Mouse (Mus musculus): ENCODE measurements around the gene Cadm2. TPM values are rescaled to one million over a fixed set of nuclear protein-coding genes. Genes with fewer than 3 reads are reported as not detected.

Gene Cadm2
- polyA plus RNA-seq, 1 experiment from 2014 or later: 0.13 TPM

DNA sequence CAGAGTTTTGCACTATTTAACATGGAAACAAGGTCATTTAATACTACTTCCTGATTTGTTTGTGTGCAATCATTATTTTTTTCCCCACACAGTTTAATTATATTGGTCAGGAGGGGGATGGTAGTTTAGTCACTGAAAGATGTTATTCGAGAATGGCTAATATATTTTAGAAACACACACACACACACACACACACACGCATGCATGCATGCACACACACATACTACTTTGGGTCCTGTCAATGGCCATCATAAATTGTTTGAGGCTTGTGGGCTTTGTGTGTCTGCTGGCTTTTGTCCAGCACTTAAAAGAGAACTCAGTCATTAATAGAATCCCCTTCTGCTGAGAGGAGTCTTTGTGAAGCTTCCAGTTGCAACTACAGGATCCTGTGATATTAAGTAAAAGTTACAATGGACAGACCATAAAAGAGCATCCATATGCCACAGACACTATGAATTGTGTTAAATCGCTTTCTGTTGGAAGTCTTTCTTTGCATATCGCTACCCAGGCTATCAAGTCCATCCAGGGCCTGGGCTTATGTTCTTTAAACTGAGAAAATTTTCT lies 427.8 kb downstream of the Cadm2 start:
- TF ChIP-seq CTCF (IDR thresholded peaks at IDR 0.05; ENCODE audit: low read depth): no peak
- Histone ChIP-seq H3K9me3 (ENCODE audit: control insufficient read depth) (no peaks in the 10 kb centered on the region), H3K4me2 (replicated peaks; ENCODE audit: low read depth) (no peak overlapping the region), H3K4me3 (ENCODE audit: low read depth, low read length) (no peak overlapping the region), H3K4me1 (replicated peaks; ENCODE audit: control insufficient read depth, insufficient read depth, low read length) (no peaks in the 10 kb centered on the region), H3K9ac (ENCODE audit: low read depth, low read length) (no peak overlapping the region), H3K27ac (ENCODE audit: low read depth, low read length) (no peak overlapping the region), H3K36me3 (ENCODE audit: control insufficient read depth, insufficient read depth) (no peaks in the 10 kb centered on the region), H3K27me3 (replicated peaks; ENCODE audit: control insufficient read depth, insufficient read depth, low read length) (no peaks in the 10 kb centered on the region)
- 87% methylated on average over 4 of the region's 4 CpGs for WGBS
- no peak for ATAC-seq

DNA sequence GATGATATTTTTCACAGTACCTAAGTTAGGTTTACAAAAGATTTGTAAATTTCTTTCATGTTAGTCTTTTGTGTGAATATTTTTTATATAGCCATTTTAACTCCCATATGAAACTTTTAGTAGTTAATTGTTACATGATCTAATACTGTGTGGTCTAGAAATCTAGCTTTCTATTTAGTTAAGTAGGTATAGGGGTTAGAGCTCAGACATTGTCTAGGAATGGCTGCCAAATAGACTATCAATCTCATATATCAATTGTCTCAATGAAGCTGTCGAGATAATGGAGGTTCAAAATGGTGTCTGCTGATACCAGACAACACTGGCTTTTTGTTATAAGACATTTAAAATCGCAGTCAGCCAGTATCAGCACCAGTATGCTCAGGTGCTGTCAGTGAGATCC lies 428.3 kb downstream of the Cadm2 start:
- no peak overlapping the region for H3K4me2 ChIP-seq (replicated peaks; ENCODE audit: low read depth)
- no peaks in the 10 kb centered on the region for H3K9me3 ChIP-seq (ENCODE audit: control insufficient read depth)
- no peaks in the 10 kb centered on the region for H3K36me3 ChIP-seq (ENCODE audit: control insufficient read depth, insufficient read depth)
- no peak for TF ChIP-seq CTCF (IDR thresholded peaks at IDR 0.05; ENCODE audit: low read depth)
- ATAC-seq: no peak
- no peaks in the 10 kb centered on the region for H3K27me3 ChIP-seq (replicated peaks; ENCODE audit: control insufficient read depth, insufficient read depth, low read length)
- no peak overlapping the region for H3K4me3 ChIP-seq (ENCODE audit: low read depth, low read length)
- 49% methylated on average over 2 of the region's 2 CpGs for WGBS
- H3K9ac ChIP-seq (ENCODE audit: low read depth, low read length): no peak overlapping the region
- H3K4me1 ChIP-seq (replicated peaks; ENCODE audit: control insufficient read depth, insufficient read depth, low read length): no peaks in the 10 kb centered on the region
- H3K27ac ChIP-seq (ENCODE audit: low read depth, low read length): no peak overlapping the region

- TF ChIP-seq CTCF (IDR thresholded peaks at IDR 0.05; ENCODE audit: low read depth): no peak
- no peak overlapping the region for H3K4me2 ChIP-seq (replicated peaks; ENCODE audit: low read depth)
- H3K4me3 ChIP-seq (ENCODE audit: low read depth, low read length): no peak overlapping the region
- H3K27ac ChIP-seq (ENCODE audit: low read depth, low read length): no peak overlapping the region
- WGBS: 97% methylated on average over 1 of the region's 1 CpGs
- H3K36me3 ChIP-seq (ENCODE audit: control insufficient read depth, insufficient read depth): no peaks in the 10 kb centered on the region
- no peak for ATAC-seq
- no peaks in the 10 kb centered on the region for H3K9me3 ChIP-seq (ENCODE audit: control insufficient read depth)
- no peaks in the 10 kb centered on the region for H3K4me1 ChIP-seq (replicated peaks; ENCODE audit: control insufficient read depth, insufficient read depth, low read length)
- H3K9ac ChIP-seq (ENCODE audit: low read depth, low read length): no peak overlapping the region
- no peaks in the 10 kb centered on the region for H3K27me3 ChIP-seq (replicated peaks; ENCODE audit: control insufficient read depth, insufficient read depth, low read length)
Observed at GRCm38 (mm10) chr16:67186322-67186721, 434.4 kb downstream of the Cadm2 start.

DNA sequence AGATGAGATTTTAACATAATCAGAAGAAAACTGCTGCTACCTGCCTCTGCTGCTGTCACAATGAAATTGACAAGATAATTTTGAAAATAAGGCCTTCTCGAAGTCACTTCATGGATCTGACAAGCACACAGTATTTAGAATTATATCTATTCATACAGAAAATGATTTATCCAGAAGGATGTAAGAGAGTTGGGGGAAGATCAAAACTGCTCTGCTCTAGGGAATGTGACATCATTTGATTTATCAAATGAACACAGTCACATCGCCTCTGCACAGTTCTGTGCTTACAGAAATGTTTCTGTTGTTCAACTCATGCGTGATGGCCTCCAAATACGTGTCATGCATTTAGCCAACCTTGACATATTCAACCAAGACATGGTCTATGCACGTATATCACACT lies 437.8 kb downstream of the Cadm2 start:
- 83% methylated on average over 5 of the region's 5 CpGs for WGBS
- no peak for TF ChIP-seq CTCF (IDR thresholded peaks at IDR 0.05; ENCODE audit: low read depth)
- no peak for ATAC-seq

GRCm38 (mm10) chr16:67175386-67175785 lies 445.3 kb downstream of the Cadm2 start:
- no peak overlapping the region for H3K4me2 ChIP-seq (replicated peaks; ENCODE audit: low read depth)
- no peak overlapping the region for H3K4me3 ChIP-seq (ENCODE audit: low read depth, low read length)
- H3K9ac ChIP-seq (ENCODE audit: low read depth, low read length): no peak overlapping the region
- no peaks in the 10 kb centered on the region for H3K36me3 ChIP-seq (ENCODE audit: control insufficient read depth, insufficient read depth)
- H3K9me3 ChIP-seq (ENCODE audit: control insufficient read depth): no peaks in the 10 kb centered on the region
- no peaks in the 10 kb centered on the region for H3K4me1 ChIP-seq (replicated peaks; ENCODE audit: control insufficient read depth, insufficient read depth, low read length)
- no peak for TF ChIP-seq CTCF (IDR thresholded peaks at IDR 0.05; ENCODE audit: low read depth)
- no peak for ATAC-seq
- 78% methylated on average over 4 of the region's 4 CpGs for WGBS
- no peak overlapping the region for H3K27ac ChIP-seq (ENCODE audit: low read depth, low read length)
- no peaks in the 10 kb centered on the region for H3K27me3 ChIP-seq (replicated peaks; ENCODE audit: control insufficient read depth, insufficient read depth, low read length)

More for the DNA sequence above, 437.8 kb downstream of the Cadm2 start:
- no peak overlapping the region for H3K27ac ChIP-seq (ENCODE audit: low read depth, low read length)
- H3K36me3 ChIP-seq (ENCODE audit: control insufficient read depth, insufficient read depth): no peaks in the 10 kb centered on the region
- H3K9me3 ChIP-seq (ENCODE audit: control insufficient read depth): no peaks in the 10 kb centered on the region
- no peak overlapping the region for H3K9ac ChIP-seq (ENCODE audit: low read depth, low read length)
- H3K27me3 ChIP-seq (replicated peaks; ENCODE audit: control insufficient read depth, insufficient read depth, low read length): no peaks in the 10 kb centered on the region
- no peaks in the 10 kb centered on the region for H3K4me1 ChIP-seq (replicated peaks; ENCODE audit: control insufficient read depth, insufficient read depth, low read length)
- no peak overlapping the region for H3K4me3 ChIP-seq (ENCODE audit: low read depth, low read length)
- H3K4me2 ChIP-seq (replicated peaks; ENCODE audit: low read depth): no peak overlapping the region

- Histone ChIP-seq H3K36me3 (ENCODE audit: control insufficient read depth, insufficient read depth) (no peaks in the 10 kb centered on the region), H3K9me3 (ENCODE audit: control insufficient read depth) (no peaks in the 10 kb centered on the region), H3K27ac (ENCODE audit: low read depth, low read length) (no peak overlapping the region), H3K4me2 (replicated peaks; ENCODE audit: low read depth) (no peak overlapping the region), H3K4me3 (ENCODE audit: low read depth, low read length) (no peak overlapping the region), H3K27me3 (replicated peaks; ENCODE audit: control insufficient read depth, insufficient read depth, low read length) (no peaks in the 10 kb centered on the region), H3K9ac (ENCODE audit: low read depth, low read length) (no peak overlapping the region), H3K4me1 (replicated peaks; ENCODE audit: control insufficient read depth, insufficient read depth, low read length) (no peaks in the 10 kb centered on the region)
- ATAC-seq: no peak
- WGBS: 76% methylated on average over 6 of the region's 6 CpGs
- no peak for TF ChIP-seq CTCF (IDR thresholded peaks at IDR 0.05; ENCODE audit: low read depth)
Observed at GRCm38 (mm10) chr16:67162211-67162790, 458.4 kb downstream of the Cadm2 start.

All from intestine, postnatal 0 days (tissue).